14 mouse cellular contexts compared by ENCODE assay signal in the genomic region with DNA sequence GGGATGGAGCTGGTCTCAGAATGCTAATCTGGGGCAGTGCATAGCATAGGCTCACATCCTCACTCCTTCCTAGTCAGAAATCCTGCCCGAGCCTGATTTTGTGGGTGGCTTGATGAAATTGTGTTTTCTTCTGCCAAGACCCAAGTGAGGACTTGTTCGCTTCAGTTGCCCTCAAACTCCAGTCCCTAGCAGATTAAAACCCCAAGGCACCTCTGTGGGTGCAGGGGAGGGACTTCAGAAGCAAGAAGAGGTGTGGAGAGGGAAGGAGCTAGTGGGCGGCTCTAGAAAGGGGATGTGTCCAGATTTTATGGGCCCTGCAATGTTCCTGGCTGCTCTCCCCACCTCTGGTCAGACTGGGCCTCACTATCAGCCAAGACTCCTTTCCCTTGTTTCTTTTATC. TPM values are rescaled to one million over a fixed set of nuclear protein-coding genes. Genes with fewer than 3 reads are reported as not detected.
"Had no signal": no experiment of that assay in that cellular context is flagged by ENCODE, and none has a peak within 500 bp of the region (broad histone marks: within the 10 kb centered on the region; RNA-seq: fewer than 3 reads in every experiment).

No protein-coding gene starts in this region.

- H3K4me2 ChIP-seq: liver, embryonic 11.5 days; lung, embryonic 14.5 days; midbrain, embryonic 13.5 days; neural tube, embryonic 13.5 days had no signal

- DNase-seq: layer of hippocampus, adult 9-11 months; thymus, adult 18-20 months; thymus, postnatal 36 days had no signal

- H3K4me3 ChIP-seq: layer of hippocampus, adult 2 months; left cerebral cortex, adult 2 months; midbrain, embryonic 13.5 days; myocyte; neural tube, embryonic 13.5 days had no signal

- H3K27ac ChIP-seq: layer of hippocampus, adult 2 months; left cerebral cortex, adult 2 months; liver, embryonic 14.5 days; macrophage; midbrain, embryonic 13.5 days; neural tube, embryonic 13.5 days had no signal

- H3K27me3 ChIP-seq: midbrain, embryonic 13.5 days; neural tube, embryonic 13.5 days had no signal

- ATAC-seq: liver, postnatal 0 days; midbrain, embryonic 13.5 days; midbrain, embryonic 16.5 days had no signal

- H3K9ac ChIP-seq: liver, embryonic 14.5 days; liver, postnatal 0 days; lung, embryonic 14.5 days; midbrain, embryonic 13.5 days; neural tube, embryonic 13.5 days had no signal

- H3K9me3 ChIP-seq: midbrain, embryonic 13.5 days; neural tube, embryonic 13.5 days had no signal

- H3K36me3 ChIP-seq: midbrain, embryonic 13.5 days; neural tube, embryonic 13.5 days had no signal

RNA-seq across cellular contexts. Expression of a gene that starts 38.7 kb away (rescaled TPM):
- polyA plus RNA-seq: macrophage had no signal
